Mouse (Mus musculus) megakaryocyte, adult 5-6 weeks (primary cell): ENCODE results near the gene Hspb1. TPM values are rescaled to one million over a fixed set of nuclear protein-coding genes. Genes with fewer than 3 reads are reported as not detected.

Source experiments
- ATAC-seq: 2 replicates; pipeline ENCODE4 v1.8.0; 2016; ENCODE audit warnings: mild to moderate bottlenecking, inconsistent platforms; ENCODE audit not compliant: poor library complexity, severe bottlenecking
- total RNA-seq, 2 experiments: library from RNA; stranded (forward) in 1 of 2; stranded (reverse) in 1 of 2; fragments of 153-499, 151-499 nt in 1 of 2; fragments of 221-1000, 200-1000 nt in 1 of 2; gene quantifications; 2 replicates each; pipeline versions ENCODE4 v1.2.3 to v1.2.4; 2015 to 2017

Hspb1 gene
- total RNA-seq (2015): not detected in 2 replicates
- not detected in 2 replicates for total RNA-seq (2017)

DNA sequence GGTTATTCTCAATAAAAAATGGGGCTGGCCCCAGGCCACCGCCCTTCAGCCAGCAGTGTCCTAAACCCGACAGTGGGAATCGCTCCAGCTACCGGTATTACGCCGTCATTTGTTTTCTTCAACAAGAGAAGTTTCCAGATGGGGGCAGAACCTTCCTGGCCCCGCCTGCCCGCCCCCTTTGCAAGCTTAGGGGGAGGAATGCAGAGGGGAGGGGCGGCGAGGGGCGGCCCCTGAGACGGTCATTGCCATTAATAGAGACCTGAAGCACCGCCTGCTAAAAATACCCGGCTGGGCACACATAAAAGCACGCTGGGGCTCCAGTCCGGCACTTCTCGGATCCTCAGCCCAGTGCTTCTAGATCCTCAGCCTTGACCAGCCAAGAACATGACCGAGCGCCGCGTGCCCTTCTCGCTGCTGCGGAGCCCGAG is at the start of gene Hspb1:
Gene Hspb1, plus strand, starts transcription at position 245 of the 428 bp plus-strand sequence.
- ATAC-seq: no peak

DNA sequence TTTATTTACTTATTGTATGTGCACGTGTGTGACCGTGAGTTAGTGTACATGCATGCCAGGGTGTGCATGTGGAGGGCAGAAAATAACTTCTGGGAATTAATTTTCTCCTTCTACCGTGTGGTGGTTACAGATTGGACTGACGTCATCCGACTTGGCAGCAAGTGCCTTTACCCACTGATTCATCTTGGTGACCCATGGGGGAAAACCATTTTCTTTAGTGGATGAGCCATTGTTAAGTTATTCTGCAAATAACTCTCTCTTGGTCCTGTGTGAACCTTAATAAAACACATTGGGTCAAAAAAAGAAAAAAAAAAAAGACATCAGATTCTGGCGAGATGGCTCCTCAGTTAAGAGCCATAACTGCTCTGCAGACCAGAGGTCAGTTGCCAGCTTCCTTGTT is 46.1 kb upstream of the Hspb1 start:
- ATAC-seq: no peak

DNA sequence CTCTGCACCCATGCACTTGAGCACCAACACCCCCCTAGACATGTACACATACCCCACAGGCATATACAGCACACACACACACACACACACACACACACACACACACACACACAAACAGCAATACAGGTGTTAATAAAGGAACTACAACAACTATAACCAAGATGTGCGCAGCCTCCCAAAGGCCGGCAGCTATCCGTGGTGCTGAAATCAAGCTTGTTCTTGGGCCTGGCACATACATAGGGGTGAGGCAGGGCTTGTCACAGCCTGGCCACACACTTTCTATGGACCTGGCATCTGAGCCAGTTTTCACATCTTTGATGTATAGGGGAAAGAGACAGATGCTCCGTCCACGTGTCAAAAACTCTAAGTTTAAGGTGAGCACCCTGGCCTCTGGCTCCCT is 44.3 kb upstream of the Hspb1 start:
- ATAC-seq: no peak

DNA sequence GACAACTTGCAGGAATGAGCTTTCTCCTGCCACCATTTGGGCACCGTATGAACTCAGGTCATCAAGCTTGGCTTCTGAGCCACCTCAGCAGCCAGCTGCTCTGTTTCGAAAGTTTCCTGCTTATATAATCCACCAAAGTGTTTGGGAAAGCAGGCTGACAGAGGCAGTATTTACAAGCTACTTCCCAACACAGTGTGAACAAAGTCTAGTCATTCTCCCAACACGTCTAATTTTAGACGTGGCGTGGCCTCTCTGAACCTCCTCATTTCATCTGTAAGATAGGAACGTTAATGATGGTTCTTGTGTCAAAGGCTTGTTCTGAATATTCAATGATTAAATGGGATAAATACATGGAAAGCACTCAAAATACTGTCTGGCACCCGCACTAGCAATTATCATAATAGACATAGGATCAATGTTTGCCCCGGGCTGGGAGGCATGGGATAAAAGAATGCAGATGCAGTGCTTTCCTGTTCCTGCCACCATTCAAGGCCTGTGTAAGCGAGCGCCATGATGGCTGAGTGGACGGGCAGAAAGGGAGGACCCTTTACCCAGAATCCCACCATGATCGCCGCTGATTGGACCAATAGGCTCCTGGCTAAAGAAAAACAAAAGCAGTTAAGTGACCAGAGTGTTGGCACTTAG is 41.9 kb upstream of the Hspb1 start:
- ATAC-seq: no peak

DNA sequence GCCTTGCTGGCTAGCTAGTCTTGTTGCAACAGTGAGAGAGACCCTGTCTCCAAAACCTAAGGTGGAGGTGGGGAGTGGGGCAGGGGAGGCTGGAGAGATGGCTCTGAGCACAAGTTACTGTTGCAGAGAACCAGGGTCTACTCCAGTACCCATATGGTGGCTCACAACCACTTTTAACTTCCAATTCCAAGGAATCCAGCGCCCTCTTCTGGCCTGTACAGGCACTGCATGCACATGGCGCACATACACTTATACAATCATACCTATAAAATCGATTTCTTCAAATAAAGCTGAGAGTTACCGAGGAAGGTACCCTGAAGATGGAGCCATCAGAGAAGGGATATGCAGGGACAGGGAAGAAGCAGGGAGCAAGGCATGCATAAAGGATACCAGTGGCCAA is 40.3 kb upstream of the Hspb1 start:
- ATAC-seq: no peak

DNA sequence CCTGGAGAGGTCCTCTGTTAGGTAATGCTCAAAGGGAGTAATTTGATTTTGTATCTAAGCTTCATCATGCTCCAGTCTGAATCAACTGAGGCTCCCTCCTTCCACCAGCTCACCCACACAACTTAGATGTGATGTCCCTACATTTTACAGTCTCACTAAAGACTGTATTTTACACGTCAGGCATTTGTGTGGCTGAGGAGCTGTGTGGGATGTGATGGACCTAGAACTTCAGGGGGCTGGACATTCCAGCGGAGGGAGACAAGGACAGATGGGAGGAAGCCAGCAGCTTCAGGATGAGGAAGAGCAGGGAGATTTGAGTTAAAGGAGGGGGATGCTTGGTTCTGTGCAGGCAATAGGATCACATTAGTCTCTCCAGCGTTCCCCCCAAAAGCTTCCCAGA is 39.8 kb upstream of the Hspb1 start:
- no peak for ATAC-seq

DNA sequence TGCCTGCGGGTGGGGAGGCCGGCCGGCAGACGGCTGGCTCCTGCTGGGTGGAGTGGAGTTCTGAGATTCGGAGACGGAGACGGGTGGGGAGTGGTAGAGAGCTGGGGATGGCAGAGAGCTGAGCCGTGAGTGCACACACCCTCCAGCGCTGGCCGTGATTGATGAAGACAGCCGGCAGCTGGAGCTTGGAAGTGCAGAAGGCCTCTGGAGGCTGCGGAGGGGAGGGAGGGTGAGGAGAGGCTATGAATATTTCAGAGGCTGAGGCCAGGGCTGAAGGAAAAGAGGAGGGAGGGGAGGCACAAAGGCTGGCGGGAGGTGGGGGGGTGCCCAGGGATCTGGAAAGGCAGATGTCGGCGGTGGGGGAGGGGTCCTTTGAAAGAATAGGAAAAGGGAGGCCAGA is 36.7 kb upstream of the Hspb1 start:
- no peak for ATAC-seq

DNA sequence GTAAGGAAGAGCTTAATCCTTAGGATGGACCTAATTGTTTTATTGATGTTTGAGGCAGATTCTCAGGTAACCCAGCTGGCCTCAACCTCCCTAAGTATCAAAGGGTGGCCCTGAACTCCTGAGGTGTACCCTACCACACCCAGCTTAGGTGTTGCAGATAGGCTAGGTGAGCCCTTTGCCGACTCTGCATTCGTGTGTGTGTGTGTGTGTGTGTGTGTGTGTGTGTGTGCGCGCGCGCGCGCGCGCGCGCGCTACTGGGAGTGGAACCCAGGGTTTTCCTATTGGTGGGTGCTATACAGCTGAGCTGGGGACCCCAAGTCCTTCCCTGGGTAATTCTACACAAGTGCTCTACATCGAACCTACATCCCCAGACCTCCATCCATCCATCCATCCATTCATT is 36.2 kb upstream of the Hspb1 start:
- ATAC-seq: no peak

DNA sequence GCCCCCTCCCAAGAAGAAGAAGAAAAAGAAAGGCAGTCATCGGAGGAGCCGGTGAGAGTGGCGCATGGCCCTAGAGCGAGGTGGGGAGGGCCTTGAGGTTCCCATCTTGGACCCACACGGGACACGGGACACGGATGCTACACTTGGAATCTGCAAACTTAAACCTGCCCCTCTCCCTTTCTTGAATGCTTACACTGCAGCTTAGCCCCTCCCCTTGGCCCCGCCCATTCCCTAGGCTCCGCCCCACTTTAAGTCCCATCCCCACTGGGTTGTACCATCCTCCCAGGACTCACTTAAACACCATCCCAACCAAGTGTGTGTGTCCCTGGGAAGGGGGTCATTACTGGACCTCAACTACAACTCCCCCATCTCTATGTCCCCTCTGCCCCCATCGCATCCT is 35.3 kb upstream of the Hspb1 start:
- no peak for ATAC-seq

DNA sequence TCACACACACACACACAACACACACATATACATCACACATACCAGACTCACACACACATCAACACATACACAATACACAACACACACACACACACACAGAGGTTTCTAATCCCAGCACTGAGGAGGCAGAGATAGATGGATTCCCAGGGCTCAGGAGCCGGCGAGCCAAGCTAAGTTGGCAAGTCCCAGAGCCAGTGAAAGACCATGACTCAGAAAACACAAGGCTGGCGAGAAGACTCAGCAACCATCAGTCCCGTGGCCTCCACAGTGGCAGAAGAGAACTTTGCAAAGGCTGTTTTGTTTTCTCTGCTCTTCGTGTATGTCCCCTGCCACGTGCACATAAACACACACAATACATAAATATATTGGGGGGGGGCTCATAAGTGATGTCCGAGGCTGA is 34.0 kb upstream of the Hspb1 start:
- no peak for ATAC-seq

DNA sequence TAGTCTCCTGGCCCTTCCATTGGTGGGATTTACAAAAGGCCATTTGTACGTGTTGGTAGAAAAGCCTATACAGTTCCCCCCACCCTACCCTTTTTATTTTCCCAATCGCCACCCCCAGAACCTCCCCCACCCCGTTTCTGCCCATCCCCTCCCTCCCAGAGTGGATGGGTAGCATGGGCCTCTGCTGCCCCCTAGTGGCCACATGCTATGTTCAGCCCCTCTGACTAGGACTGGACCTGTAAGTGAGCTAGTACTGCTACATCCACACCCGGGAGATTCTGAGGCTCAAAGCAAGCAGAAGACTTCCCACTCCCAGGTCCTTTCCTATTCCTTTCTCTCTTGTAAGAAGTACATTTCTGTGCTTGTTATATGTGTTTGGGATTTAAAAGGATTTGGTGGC is 32.6 kb upstream of the Hspb1 start:
- peak; percentile 62 for ATAC-seq

DNA sequence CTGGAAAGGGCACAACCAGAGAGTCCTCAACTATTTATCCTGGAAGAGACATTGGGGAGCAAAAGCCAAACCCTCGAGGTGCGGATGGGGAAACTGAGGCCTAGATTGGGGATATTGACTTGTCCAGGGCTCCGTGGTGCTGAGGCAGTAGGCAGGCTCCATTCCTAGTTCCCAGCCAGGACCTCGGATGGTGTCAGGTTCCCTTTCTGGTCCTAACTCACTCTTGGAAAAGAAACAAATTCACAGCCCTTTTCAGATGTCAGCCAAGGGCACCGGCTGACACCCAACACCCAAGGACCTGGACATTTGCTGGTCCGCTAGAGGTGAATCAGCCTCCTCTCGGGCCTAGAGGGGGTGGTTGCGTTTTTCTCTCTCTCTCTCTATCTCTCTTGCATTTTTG is 21.1 kb upstream of the Hspb1 start:
- no peak for ATAC-seq

DNA sequence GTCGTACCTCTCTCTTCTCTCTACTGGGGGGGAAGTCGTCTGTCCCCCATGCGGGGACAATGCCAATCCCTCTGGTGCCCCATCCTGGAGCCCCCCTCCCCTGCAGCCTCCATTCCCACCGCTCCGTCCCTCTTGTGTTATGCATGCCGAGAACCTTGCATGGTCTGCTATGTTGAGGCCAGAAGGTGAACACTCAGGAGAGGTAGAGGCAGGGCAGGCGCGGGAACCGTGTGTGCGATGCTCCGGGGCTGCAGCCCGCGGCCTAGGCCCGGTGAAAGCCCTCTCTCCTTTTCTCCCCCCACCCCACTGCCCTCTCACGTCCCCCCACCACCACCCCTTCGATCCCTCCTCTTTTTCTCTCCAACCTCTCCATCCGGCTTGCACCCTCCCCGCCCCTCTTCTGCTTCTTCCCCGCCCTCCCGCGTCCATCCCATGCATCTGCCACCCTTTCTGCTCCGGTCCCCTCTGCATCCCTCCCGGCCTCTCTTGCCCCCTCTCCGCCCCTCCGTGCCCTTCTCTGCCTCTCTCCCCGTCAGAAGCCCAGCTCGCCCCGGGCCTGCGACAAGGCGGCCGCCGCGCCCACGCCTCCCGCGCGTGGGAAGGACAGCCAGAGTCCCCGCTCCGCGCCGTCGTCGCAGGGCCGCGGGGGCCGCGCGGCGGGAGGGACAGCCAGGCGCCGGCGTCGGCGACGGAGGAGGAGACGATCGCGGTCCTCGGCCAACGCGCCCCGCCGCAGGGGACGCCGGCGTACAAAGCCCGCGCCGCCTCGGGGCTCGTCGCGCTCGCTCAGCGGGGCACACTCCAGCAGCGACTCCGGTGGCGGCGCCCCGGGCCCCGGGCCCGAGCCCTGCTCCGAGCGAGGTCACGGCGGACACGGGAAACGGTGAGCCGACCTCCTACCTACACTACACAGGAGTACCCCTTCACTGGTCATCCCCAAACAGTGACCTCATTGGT is 19.8 kb upstream of the Hspb1 start:
- no peak for ATAC-seq

DNA sequence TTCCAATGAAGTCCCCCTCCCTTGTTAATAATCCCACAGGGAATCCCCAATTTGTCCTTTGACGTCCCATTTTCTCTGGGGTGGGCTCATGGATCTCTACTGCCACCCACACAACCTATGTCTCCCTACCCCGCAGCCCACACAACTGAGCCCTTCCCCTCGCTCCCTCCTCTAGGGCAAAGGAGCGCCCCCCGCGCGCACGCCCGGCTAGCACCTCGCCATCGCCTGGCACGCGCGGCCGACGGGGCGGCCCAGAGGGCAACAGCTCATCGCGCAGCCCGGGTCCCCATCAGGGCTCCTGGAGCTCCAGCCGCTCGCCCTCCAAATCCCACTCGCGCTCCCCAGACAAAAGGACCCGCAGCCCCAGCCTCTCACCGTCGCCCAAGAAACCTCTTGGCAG is 19.1 kb upstream of the Hspb1 start:
- ATAC-seq: no peak

DNA sequence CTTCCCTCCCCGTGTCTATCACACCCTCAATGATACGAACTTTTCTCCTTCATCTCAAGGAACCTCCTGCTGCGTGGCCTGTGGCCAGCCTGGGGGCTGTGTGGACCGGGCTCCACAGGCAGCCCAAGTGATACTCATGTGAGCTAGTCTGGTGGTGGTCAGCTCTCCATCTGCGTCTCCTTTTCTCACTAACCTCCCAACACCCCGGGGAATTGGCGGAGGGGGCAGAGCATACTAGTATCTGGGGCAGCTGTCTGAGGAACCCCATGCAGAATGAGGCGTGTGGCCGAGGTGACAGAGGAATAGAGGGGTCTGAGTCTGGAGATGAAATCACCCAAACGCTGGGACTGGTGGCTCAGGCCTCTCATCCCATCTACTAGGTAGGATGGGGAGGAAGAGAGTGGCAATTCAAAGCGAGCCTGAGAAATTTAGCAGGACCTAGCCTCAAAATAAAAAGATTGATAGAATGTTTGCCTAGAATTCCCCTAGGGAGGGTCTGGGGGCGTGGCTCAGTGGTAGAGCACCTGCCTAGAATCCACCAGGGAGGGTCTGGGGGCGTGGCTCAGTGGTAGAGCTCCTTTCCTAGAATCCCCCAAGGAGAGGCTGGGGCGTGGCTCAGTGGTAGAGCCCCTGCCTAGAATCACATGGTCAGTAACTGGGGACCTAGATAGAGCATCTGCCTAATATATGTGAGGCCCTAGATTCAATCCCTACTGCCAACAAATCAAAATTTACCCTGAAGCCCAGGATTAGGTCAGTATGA is 17.9 kb upstream of the Hspb1 start:
- ATAC-seq: no peak

DNA sequence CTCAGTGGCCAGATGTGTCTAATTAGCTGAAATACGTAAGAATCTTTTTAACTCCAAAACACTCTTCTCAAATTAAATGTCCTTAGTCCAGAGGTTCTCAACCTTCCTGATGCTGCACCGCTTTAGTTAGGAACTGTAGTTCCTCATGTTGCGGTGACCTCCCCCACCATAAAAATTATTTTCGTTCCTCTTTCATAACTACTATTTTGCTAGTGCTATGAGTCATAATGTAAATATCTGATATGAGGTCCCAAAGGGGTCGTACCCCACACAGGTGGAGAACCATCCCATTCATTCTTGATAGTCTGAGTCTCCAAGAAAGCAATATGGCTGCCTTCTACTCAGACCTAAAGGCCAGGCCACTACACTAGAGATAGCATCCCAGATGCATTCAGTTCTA is 17.2 kb upstream of the Hspb1 start:
- peak; percentile 30; the same call in 1 of the 2 replicates for ATAC-seq

DNA sequence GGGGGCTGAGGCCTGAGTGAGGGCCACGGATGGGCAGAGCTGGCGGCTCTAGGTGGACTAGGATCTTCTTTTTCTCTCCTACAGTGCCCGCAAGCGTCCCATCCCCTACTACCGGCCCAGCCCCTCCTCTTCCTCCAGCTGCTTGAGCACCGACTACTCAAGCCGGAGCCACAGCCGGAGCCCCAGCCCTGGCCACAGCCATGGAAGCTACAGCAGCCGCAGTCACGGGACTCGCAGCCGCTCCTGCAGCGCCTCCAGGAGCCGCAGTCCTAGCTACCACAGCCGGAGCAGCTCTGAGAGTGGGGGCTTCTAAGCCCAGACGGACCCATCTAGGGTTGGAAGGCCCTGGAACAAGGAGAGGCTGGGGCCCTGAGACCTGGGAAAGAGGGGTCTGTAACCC is 14.7 kb upstream of the Hspb1 start:
- no peak for ATAC-seq

DNA sequence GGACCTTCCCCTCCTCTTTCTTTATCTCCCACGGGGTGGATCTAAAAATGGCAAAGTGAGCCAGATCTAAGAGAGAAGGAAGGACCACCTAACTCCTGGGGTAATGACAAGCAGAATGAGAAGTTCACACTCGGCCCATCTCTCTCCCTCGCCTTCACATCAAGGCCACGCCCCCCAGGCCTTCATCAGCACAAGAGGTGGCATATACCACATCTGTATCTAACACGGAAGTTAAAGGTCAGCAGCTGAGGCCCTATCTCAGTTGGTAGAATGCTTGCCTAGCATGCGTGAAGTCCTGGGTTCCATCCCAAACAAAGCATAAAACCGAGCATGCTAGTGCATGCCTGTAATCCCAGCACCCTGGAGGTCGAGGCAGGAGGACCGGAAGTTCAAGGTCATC is 14.0 kb upstream of the Hspb1 start:
- ATAC-seq: no peak

DNA sequence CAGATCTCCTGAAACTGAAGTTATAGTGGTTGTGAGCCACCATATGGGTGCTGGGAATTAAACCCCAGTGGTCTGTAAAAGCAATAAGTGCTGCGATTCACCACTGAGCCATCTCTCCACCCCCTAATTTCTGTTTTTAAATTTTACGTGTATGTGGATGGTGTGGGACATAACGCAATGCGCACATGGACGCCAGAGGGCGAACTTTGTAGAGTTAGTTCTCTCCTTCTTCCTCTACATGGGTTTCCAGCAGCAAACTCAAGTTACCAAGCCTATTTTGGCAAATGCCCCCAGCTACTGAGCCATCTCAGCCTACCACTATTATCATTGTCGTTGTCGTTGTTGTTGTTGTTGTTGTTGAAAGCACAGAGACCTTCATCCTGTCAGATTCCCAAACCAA is 10.5 kb upstream of the Hspb1 start:
- ATAC-seq: peak; percentile 58

DNA sequence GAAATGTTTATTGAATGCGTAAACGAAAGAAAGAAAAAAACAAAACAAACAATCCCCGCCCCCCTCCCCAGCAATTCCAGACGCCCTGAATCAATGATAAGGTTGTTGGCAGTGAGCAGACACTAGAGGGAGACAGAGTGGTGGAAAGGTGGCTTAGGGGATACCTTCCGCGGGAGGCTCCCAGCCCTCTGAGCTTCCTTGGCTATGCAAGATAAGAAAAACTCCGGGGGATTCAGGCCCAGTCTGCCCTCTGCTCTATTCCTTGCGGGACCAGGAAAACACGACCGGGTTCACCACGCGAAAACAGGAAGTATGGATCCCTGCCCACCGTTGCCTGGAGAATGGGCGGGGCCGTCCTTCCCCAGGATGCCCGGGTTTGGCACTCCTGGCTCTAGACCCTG is 9.9 kb upstream of the Hspb1 start:
- peak; percentile 71 for ATAC-seq

DNA sequence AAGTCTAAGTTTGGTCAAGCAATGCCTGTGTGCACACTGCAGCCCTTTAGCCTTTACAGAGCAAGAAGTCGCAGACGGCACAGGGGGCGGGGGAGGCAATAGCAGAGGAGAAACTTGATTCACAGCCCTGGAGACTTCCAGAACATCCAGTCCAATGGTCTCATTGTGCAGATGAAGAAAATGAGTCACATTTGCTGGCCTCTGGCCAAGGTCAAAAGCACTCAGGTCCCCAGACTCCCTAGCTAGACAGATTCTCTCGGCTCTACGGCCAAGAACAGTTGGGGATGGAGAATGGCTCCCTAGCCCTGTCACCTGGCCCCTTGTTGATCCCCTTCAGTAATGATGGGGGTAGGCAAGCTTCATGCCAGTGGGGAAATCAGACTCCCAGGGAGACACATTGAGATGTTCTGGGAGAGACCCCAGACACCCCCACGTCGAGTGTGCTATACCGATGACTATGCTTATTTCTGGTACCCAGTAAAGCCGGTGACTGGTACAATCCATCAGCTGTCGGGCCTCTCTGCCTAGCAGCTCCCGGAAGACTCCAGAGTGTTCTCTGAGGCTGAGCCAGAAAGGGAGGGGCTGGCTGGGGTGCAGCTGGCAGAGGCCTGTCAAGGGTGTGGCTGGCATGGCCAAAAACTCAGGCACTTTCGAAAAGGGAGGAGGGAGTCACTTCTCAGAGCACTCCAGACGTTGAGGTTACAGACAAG is 8.1 kb upstream of the Hspb1 start:
- peak; percentile 69 for ATAC-seq
